Mouse (Mus musculus): Measurements from ENCODE around the gene Smim17.
"Not testable (repeated sequence)": the region's sequence is repeated elsewhere in the genome, so short reads cannot be mapped to it uniquely, and the experiment has no call there.

Gene Smim17

DNA sequence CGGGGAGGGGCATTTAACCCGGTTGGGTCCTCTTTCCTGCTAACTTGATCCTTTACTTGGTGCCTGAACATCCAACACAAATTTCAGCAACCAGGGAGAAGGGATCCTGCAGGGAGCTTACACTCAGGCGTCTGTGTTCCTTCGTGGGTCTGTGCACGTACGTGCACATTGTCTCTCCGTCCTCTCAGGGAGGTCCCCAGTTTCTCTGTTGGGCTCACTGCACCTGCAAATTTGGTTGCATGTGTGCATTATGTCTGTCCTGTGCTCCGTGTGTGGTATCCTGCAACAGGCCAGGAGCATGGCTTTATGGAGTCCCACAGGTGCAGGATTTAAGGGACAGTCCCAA lies 16.9 kb downstream of the Smim17 start:
- DNase-seq (ENCODE audit: low spot score), result no peak

DNA sequence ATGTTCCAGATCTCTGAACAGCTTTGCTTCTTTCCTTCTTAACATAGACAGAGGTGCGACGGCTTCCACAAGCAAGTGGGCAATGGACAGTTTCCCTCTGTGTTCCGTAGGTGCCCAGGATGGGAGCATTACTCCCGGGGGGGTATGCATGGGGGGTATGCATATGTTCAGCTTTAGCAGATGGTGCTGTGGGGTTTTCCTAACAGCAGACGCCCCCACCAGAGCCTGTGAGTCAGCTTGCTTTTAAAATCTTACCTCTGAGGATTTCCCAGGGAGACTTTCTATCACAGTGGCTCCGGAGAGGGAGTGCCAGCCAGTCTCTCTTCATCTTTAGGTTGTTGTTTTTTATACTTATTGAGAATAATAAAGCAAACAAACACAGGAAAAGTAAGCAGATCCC lies 21.4 kb downstream of the Smim17 start:
- no peak for DNase-seq (ENCODE audit: low spot score)

GRCm38 (mm10) chr7:6429381-6429780 lies 30.9 kb downstream of the Smim17 start:
- no peak for DNase-seq (ENCODE audit: low spot score)

GRCm38 (mm10) chr7:6430342-6430741 lies 31.8 kb downstream of the Smim17 start:
- DNase-seq (ENCODE audit: low spot score), result no peak

GRCm38 (mm10) chr7:6438388-6438787 lies 39.9 kb downstream of the Smim17 start, which contains the start of gene Olfr1344:
Olfr1344 (plus strand) TSS chr7:6438688.
- no peak for DNase-seq (ENCODE audit: low spot score)

DNA sequence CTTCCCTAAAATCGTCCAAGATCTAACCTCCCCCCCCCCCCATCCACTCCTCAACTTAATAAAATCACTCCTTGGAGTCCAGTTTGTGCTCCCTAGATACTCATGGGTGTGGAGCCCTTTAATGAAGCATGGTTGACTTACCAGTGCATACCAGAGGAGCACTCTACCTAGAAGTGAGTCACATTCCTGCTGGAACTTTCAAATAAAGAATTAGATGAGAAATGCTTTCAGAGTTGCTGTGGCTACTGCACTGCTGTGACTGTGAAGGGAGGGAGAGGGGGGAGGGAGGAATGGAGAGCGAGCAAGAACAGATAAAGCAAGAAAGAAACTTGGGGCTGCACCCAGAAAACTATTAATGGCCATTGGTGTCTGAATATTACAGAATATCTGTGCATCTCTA lies 42.7 kb downstream of the Smim17 start:
- no peak for DNase-seq (ENCODE audit: low spot score)

- no peak for DNase-seq (ENCODE audit: low spot score)
These were observed 49.3 kb downstream of the Smim17 start for GRCm38 (mm10) chr7:6447771-6448170.

DNA sequence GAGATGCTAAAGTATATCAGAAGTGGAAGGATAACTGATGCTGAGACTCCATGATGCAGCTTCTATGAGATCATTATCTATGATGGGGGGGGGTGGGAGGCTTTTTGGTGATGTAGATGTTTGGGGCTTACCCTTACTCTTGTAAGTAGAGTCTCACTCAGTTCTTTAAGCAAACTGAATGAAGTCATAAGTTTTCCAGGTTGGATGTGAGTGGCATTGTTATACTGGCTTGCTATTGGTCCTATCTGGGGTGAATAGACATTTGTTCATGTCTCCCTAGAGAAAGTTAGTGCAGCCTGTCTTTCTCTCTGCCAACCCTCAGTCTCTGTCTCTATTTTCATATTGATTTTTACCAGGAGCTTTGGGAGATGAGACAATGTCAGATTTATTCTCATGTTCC lies 57.4 kb downstream of the Smim17 start, which contains the start of gene Olfr1336:
Gene Olfr1336, plus strand, starts transcription at position 301 of the 400 bp plus-strand sequence.
- DNase-seq (ENCODE audit: low spot score), result no peak

GRCm38 (mm10) chr7:6456399-6456798 lies 57.9 kb downstream of the Smim17 start:
- DNase-seq (ENCODE audit: low spot score), result no peak

GRCm38 (mm10) chr7:6466951-6467350 lies 68.4 kb downstream of the Smim17 start, which contains the start of gene Olfr1346:
Olfr1346 (plus strand) TSS chr7:6467101.
- DNase-seq (ENCODE audit: low spot score), result no peak

DNA sequence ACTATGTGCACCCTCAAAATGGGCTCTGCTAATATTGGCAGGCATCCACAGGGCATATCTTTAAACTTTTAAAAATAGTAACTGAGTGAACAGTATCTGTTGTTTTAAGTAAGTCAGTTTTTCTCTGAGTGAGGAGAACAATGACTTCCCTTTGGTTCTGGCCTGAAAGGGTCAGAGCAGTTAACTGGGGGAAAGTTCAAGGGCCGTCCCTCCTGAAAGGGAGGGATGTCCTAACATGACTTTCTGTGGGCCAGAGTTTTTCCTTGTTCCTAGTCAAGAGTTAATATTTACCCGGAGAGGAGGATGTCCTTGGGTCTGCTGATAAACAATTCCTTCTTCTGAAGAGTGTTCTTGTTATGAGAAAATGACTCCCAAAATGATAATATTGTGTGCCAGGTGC lies 79.1 kb downstream of the Smim17 start:
- not testable (repeated sequence) for DNase-seq (ENCODE audit: low spot score)
